Mouse (Mus musculus): ENCODE data around the gene Gm20906. TPM values are rescaled to one million over a fixed set of nuclear protein-coding genes. Genes with fewer than 3 reads are reported as not detected.
"Not testable (repeated sequence)": the region's sequence is repeated elsewhere in the genome, so short reads cannot be mapped to it uniquely, and the experiment has no call there.

The Gm20906 gene
- polyA plus RNA-seq (2012; rRNA removed), result not detected in 2 replicates

DNA sequence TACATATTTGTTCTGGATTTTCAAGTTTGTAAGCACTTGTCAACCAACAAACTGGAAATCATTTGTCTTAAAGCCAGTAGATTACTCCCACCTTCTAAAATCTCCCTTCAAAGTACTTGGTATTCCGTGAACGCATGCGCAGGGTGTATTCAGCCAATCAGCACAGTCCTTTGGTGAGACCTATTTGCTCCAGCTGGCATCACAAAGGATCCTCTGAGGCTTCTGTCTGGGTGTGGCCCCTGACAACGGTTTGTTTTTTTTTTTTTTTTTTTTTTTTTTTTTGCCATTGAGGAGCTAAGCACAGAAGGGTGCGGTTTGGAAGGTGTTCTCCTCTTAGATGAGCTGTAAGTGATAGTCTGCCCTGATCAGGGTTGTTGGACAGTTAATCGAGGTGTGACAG, at the start of gene Gm20906:
TSS of gene Gm20906 (plus strand) at position 301 of the 400 bp plus-strand sequence.
- DNase-seq (ENCODE audit: low read depth), result not testable (repeated sequence)

All from brain, embryonic 14.5 days (tissue).